Mouse (Mus musculus) heart, embryonic 15.5 days (tissue): ENCODE results near the gene Evx2. TPM values are rescaled to one million over a fixed set of nuclear protein-coding genes. Genes with fewer than 3 reads are reported as not detected.

ENCODE experiments used
- ATAC-seq: fragments of 200-750 bp; cut with Nextera tagmentation; replicated peaks from 2 replicates; pipeline ENCODE4 v1.8.0; 2017; ENCODE audit warnings: low read depth, moderate TSS enrichment; ENCODE audit not compliant: insufficient number of reproducible peaks, insufficient read depth, low FRiP score
- H3K27ac ChIP-seq: fragments of 300-500 bp; sonication (generic); 2 replicates; pipeline ENCODE4 v1.5.1; 2015; ENCODE audit warnings: mild to moderate bottlenecking, inconsistent platforms
- H3K27me3 ChIP-seq: fragments of 300-500 bp; sonication (generic); 2 replicates; pipeline ENCODE4 v1.6.1; 2015; ENCODE audit warnings: inconsistent platforms
- H3K36me3 ChIP-seq: fragments of 300-500 bp; sonication (generic); 2 replicates; pipeline ENCODE4 v1.6.1; 2015; ENCODE audit warnings: mild to moderate bottlenecking, inconsistent platforms
- H3K4me1 ChIP-seq: fragments of 300-500 bp; sonication (generic); replicated peaks from 2 replicates; pipeline ENCODE4 v1.6.1; 2015; ENCODE audit warnings: inconsistent platforms
- H3K4me2 ChIP-seq: fragments of 300-500 bp; sonication (generic); 2 replicates; pipeline ENCODE4 v1.6.1; 2015; ENCODE audit warnings: inconsistent platforms, mild to moderate bottlenecking, moderate library complexity
- H3K4me3 ChIP-seq: fragments of 300-500 bp; sonication (generic); 2 replicates; pipeline ENCODE4 v1.5.1; 2015; ENCODE audit warnings: mild to moderate bottlenecking, inconsistent platforms
- H3K9ac ChIP-seq: fragments of 300-500 bp; sonication (generic); 2 replicates; pipeline ENCODE4 v1.6.1; 2015; ENCODE audit warnings: mild to moderate bottlenecking, inconsistent platforms
- H3K9me3 ChIP-seq: fragments of 300-500 bp; sonication (generic); replicated peaks from 2 replicates; pipeline ENCODE4 v1.6.1; 2016; ENCODE audit warnings: inconsistent platforms
- WGBS: fragments of 180-500 bp; shearing (Covaris S2); methylation state at CpG from one replicate; pipeline ENCODE4 v1.1.7; 2015; ENCODE audit warnings: mixed read lengths; 5-methylcytosine and 5-hydroxymethylcytosine counted together
- polyA plus RNA-seq: library from polyadenylated mRNA; unstranded; fragments of >200 nt; fragmentation: Nextera tagmentation; extraction: Ambion mirVana; gene quantifications from 2 replicates; pipeline ENCODE4 v1.2.1, GENCODE M21; 2015

Gene Evx2
- polyA plus RNA-seq, 1 experiment from 2014 or later = not detected

DNA sequence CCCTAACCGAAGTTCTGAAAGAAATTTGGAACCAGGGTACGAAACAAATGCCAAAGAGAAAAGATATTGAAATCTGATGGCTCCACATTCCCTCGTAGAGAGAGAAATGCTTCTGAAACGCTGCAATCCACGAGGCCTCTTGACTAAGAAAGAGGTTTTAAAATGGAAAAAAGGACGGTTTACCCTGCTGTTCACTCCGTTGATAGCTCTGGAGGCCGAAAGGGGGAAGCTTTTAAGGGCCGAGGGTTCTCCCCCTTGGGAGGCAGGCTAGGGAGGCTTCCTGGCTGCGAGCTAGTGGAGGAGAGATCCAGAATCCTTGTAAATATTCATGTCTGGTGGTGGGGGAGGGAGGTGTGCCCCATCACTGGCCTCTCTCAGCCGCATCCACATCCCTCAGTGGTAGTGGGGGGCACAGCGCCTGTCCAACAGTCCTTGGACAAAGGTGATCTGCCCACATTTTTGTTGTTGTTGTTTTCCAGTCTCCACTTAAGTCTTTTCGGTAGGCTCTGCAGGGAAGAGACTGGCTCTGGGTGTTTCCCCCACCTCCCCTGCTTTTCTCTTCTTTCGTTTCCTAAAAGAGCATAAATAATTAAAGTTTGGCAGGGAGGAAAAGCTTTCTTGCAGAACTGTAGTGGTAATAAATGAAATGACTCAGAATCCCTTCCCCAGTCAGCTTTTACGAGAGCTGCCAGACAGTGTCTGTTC lies 19.7 kb upstream of the Evx2 start, which contains the start of gene Hoxd11:
Gene Hoxd11, plus strand, starts transcription at position 667 of the 705 bp plus-strand sequence.
- no peak for ATAC-seq
- H3K4me3 ChIP-seq = peak within 1 kb of the TSS; percentile 11
- no peak within 1 kb of the TSS for H3K9ac ChIP-seq
- 2% methylated on average over 15 of the region's 15 CpGs for WGBS
- H3K4me2 ChIP-seq = peak within 1 kb of the TSS; percentile 1; the same call in 1 of the 2 replicates
- H3K9me3 ChIP-seq = no peaks in the 10 kb centered on the region
- peaks cover 100% of the 10 kb centered on the region for H3K27me3 ChIP-seq
- peaks cover 25% of the 10 kb centered on the region for H3K4me1 ChIP-seq
- no peak within 1 kb of the TSS for H3K27ac ChIP-seq
- H3K36me3 ChIP-seq = no peaks in the 10 kb centered on the region

DNA sequence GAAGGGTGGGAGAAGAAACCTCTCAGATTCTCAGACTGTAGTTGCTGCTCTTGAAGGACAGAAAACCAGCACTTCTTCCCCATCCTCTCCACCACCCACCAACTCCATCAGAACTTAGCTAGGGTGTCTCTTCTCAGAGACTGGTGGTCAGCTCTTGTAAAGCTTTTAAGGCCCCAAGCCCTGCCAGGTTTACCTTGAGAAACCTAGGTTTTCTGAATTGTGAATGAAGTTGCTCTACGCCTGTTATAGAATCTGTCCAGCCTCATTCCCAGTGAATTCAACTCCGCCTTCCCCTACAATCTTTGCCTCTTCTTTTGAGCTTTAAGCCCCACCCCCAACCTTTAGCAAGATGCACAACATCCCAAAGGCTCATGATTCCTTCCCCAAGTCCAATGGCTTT lies 17.7 kb upstream of the Evx2 start:
- no peak overlapping the region for H3K4me2 ChIP-seq
- peaks cover 100% of the 10 kb centered on the region for H3K27me3 ChIP-seq
- 20% methylated on average over 2 of the region's 2 CpGs for WGBS
- H3K36me3 ChIP-seq = no peaks in the 10 kb centered on the region
- H3K9ac ChIP-seq = no peak overlapping the region
- H3K4me3 ChIP-seq = no peak overlapping the region
- no peak for ATAC-seq
- H3K4me1 ChIP-seq = peaks cover 18% of the 10 kb centered on the region
- H3K27ac ChIP-seq = no peak overlapping the region
- no peaks in the 10 kb centered on the region for H3K9me3 ChIP-seq

DNA sequence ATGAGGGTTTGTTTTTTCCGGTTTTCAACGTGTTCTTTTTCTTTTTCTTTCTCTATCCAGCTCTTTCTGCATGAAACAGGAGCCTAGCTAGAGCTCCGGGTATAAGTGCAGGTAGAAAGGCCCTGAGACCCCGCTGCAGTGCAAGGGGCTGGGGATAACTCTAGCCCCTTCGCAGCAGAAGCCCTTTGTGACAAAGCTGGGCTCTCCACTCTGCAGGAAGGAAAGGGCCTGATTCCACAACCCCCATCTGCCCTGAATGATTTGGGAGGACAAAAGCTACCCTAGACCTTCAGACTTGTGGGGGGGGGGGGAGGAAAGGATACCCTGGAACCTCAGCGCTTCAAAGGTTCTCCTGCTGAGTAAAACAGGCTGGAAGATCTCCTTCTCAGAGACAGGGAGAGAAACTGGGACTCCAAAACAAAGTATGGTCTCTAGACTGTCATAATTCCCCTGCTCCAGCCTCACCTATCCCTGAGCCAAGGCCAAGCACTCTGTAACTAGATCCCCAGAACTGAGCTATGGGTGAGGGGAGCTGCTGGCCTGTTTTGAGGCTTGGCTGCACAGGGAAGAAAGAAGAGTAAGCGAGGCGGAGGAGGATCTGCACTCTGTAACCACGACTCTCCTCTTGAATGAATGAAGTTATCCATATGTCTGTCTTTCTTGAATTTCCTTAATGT lies 17.2 kb upstream of the Evx2 start:
- no peak overlapping the region for H3K27ac ChIP-seq
- H3K9ac ChIP-seq = no peak overlapping the region
- H3K4me1 ChIP-seq = peaks cover 12% of the 10 kb centered on the region
- H3K4me3 ChIP-seq = no peak overlapping the region
- no peak overlapping the region for H3K4me2 ChIP-seq
- peaks cover 100% of the 10 kb centered on the region for H3K27me3 ChIP-seq
- no peak for ATAC-seq
- H3K9me3 ChIP-seq = no peaks in the 10 kb centered on the region
- WGBS = 3% methylated on average over 9 of the region's 9 CpGs
- no peaks in the 10 kb centered on the region for H3K36me3 ChIP-seq

DNA sequence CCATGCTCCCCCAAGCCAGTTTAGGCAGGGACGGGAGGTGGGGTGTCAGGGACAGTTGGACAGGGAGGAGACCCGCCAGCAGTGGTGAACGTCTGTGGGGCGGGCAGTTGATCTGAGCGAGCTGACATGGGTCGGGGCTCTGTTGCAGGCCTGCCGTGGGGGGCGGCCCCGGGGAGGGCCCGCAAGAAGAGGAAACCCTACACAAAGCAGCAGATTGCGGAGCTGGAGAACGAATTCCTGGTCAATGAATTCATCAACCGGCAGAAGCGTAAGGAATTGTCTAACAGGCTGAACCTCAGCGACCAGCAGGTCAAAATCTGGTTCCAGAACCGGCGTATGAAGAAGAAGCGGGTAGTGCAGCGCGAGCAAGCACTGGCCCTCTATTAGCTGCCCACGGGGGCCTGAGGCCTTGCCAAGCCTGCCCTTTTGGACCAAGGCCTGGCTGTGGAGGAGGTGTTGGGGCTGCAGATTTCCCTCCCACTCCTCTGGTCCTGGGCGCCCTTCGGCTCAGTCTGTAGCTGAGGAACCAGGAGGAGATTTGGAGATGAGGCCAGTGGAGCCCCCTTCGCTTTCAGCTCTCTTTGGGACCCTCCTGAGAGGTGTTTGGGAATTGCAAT lies 16.4 kb upstream of the Evx2 start:
- Histone ChIP-seq H3K27me3 (peaks cover 100% of the 10 kb centered on the region), H3K9ac (no peak overlapping the region), H3K27ac (no peak overlapping the region), H3K4me1 (peaks cover 12% of the 10 kb centered on the region), H3K4me2 (no peak overlapping the region), H3K36me3 (no peaks in the 10 kb centered on the region), H3K4me3 (no peak overlapping the region), H3K9me3 (no peaks in the 10 kb centered on the region)
- ATAC-seq = no peak
- WGBS = 8% methylated on average over 24 of the region's 24 CpGs

DNA sequence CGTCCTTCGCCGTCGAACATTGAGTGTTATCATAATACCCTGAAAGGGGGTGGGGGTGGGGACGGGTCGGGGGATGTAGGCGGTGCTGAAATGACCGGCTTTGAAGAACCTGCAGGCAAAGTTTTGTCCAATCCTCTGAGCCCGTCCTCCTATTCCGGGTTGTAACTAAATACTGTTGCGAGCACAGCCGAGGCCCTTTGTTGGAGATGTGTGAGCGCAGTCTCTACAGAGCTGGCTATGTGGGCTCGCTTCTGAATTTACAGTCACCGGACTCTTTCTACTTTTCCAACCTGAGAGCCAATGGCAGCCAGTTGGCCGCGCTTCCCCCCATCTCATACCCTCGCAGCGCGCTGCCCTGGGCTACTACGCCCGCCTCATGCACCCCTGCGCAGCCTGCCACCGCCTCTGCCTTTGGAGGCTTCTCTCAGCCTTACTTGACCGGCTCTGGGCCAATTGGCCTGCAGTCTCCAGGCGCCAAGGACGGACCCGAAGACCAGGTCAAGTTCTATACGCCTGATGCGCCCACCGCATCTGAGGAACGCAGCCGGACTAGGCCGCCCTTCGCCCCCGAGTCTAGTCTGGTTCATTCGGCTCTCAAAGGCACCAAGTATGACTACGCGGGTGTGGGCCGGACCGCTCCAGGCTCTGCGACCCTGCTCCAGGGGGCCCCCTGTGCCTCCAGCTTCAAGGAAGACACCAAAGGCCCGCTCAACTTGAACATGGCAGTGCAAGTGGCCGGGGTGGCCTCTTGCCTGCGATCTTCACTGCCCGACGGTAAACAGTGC lies 15.7 kb upstream of the Evx2 start, which contains the start of gene Hoxd12:
Gene Hoxd12, plus strand, starts transcription at position 133 of the 785 bp plus-strand sequence.
- Histone ChIP-seq H3K27me3 (peaks cover 98% of the 10 kb centered on the region), H3K27ac (no peak within 1 kb of the TSS), H3K4me1 (peaks cover 12% of the 10 kb centered on the region), H3K4me2 (no peak within 1 kb of the TSS), H3K4me3 (no peak within 1 kb of the TSS), H3K36me3 (no peaks in the 10 kb centered on the region), H3K9ac (no peak within 1 kb of the TSS), H3K9me3 (no peaks in the 10 kb centered on the region)
- WGBS = 2% methylated on average over 47 of the region's 47 CpGs
- no peak for ATAC-seq

DNA sequence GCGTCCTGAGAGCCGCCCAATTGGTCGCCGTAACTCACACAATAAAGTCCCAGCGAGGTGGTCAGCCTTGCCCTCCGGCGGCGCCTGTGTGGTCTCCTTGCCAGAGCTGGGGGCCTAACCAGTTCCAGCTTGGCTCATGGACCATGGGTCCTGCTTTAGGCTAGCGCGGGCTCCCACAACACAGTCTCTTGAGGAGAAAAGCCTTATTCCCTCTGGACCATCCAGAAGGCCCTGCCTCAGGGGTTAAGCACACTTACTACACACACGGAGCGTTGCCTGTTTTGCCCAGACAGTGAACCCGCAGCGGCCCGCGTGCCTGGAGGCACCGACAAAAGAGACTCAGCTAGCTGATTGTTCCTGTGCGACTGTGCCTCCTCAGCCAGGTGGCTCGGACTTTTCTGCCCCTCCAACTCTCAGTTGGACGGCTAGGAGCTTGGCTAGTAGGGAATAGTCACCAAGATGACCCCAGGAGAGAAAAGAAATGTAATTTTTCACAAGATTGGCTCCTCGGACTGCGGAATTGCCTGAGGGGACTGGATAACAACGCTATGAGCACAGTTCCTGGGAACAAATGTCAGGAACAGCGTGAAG lies 14.6 kb upstream of the Evx2 start:
- Histone ChIP-seq H3K36me3 (no peaks in the 10 kb centered on the region), H3K4me3 (no peak overlapping the region), H3K27me3 (peaks cover 98% of the 10 kb centered on the region), H3K9ac (no peak overlapping the region), H3K4me1 (peaks cover 6% of the 10 kb centered on the region), H3K4me2 (no peak overlapping the region), H3K9me3 (no peaks in the 10 kb centered on the region), H3K27ac (no peak overlapping the region)
- 3% methylated on average over 24 of the region's 24 CpGs for WGBS
- no peak for ATAC-seq

DNA sequence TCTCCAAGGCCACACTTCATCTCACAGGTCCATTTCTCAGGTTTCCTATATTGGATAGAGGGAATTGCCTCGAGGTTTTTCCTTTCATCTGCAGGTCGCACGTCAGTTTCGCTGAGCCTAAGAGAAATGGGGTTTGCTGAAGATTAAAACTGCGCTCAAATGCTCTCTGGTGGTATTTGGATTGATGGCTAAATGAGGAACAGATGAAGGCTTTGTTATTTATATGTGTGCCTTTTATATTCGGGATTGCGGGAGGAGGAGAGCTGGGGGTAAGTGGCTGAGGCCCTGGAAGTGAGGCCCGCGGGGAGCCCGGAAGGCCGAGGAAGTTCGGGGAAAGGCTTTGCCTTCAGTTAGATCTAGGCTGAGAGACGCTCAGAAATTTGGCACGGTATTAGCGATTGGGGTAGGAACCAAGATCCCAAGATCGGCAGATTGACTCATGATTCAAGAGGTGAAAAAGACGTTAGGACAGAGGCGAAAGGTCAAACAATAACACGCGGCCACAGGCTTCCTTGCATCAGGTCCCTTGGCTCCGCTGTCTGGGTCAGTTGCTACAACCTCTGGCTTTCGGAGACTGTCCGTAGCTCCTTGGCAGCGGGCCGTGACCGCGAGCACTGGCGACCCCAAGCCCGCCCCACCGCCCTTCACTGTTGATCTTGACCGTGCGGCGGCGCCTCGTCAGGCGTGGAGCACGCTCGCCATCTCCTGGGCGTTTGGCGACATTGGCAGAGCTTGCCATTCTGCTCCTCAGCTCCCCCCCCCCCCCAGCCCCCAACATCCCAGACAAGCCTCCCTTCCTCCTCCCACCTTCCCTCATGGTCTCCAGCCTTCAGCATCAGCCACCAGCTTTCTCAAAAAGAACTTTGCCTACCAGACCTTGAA lies 13.4 kb upstream of the Evx2 start:
- Histone ChIP-seq H3K9me3 (no peaks in the 10 kb centered on the region), H3K4me2 (peak overlapping the region; percentile 70), H3K4me3 (peak overlapping the region; percentile 45), H3K27ac (no peak overlapping the region), H3K4me1 (peaks cover 16% of the 10 kb centered on the region), H3K27me3 (peaks cover 98% of the 10 kb centered on the region), H3K36me3 (no peaks in the 10 kb centered on the region), H3K9ac (peak overlapping the region; percentile 34)
- WGBS = 5% methylated on average over 40 of the region's 40 CpGs
- no peak for ATAC-seq

DNA sequence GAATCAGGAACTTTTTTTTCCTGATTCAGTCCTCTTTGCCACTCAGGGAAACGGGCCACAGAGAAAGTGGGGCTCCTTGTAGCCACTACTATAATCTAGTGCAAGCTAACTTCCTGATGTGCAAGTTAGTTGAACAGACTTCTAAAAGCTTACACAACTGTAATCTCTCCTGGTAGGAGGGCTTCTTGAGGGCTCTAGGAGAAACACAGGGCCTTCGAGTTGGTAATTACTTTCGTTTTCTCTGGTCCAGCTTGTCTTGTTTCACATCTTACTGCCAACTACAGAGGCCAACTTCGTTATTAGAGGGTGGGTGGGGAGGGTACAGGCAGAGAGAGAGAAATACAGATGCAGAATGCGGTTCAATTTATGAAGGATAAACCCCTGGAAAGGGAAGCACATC lies 12.5 kb upstream of the Evx2 start:
- Histone ChIP-seq H3K4me1 (peaks cover 18% of the 10 kb centered on the region), H3K27ac (no peak overlapping the region), H3K9me3 (no peaks in the 10 kb centered on the region), H3K4me2 (peak overlapping the region; percentile 70; the same call in 1 of the 2 replicates), H3K27me3 (peaks cover 98% of the 10 kb centered on the region), H3K4me3 (no peak overlapping the region), H3K9ac (no peak overlapping the region), H3K36me3 (no peaks in the 10 kb centered on the region)
- no peak for ATAC-seq
- WGBS = 21% methylated on average over 5 of the region's 5 CpGs

DNA sequence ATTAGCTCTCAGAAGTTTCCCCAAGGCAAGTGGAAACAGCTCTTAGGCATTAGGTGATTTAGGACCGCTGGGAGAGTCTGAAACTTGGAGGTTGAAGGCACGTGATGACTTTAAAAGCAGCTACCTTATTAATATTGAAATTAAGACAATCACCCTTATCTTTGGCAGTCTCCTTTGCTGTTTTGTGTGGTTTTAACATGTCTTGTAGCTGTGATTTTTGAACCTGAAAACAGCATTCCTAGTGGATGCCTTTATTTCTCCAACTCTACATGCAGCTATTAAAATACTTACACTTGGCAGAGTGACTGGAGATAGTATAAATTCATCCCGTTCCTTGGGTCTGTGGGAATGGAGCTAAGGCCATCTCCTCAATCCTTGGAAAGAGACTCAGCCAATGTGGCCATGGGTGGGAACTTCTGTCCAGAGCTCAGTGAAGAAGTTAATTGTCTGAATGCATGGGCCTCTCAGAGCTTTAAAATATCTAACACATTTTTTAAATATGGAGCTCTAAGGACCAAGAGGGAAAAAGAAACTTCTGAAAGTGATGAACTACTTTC lies 11.4 kb upstream of the Evx2 start:
- no peak overlapping the region for H3K9ac ChIP-seq
- H3K36me3 ChIP-seq = no peaks in the 10 kb centered on the region
- no peak for ATAC-seq
- no peaks in the 10 kb centered on the region for H3K9me3 ChIP-seq
- peaks cover 18% of the 10 kb centered on the region for H3K4me1 ChIP-seq
- H3K4me2 ChIP-seq = no peak overlapping the region
- H3K27me3 ChIP-seq = peaks cover 96% of the 10 kb centered on the region
- no peak overlapping the region for H3K4me3 ChIP-seq
- no peak overlapping the region for H3K27ac ChIP-seq
- 4% methylated on average over 3 of the region's 3 CpGs for WGBS

DNA sequence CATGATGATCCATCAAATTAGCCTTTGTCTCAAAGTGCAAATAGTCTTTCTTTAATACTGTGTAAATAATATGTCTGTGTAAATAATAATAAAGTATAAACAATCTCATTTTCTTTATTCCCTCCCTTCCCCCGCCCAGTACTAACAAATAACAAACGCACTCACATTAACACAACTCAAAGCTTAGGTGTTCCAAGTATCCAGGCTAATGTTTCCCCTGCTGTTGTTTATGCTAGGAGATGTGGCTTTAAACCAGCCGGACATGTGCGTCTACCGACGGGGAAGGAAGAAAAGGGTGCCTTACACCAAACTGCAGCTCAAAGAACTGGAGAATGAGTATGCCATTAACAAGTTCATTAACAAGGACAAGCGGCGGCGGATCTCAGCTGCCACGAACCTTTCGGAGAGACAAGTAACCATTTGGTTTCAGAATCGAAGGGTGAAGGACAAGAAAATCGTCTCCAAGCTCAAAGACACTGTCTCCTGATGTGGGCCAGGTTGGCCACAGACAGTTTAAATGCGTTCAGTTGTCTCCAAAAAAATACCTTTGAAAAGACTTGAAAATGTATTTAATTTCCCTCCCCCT lies 10.4 kb upstream of the Evx2 start:
- H3K9me3 ChIP-seq = no peaks in the 10 kb centered on the region
- no peak for ATAC-seq
- no peak overlapping the region for H3K4me3 ChIP-seq
- H3K4me2 ChIP-seq = no peak overlapping the region
- no peak overlapping the region for H3K9ac ChIP-seq
- H3K27me3 ChIP-seq = peaks cover 95% of the 10 kb centered on the region
- no peaks in the 10 kb centered on the region for H3K36me3 ChIP-seq
- H3K27ac ChIP-seq = no peak overlapping the region
- H3K4me1 ChIP-seq = peaks cover 18% of the 10 kb centered on the region
- WGBS = 2% methylated on average over 14 of the region's 14 CpGs
